Mouse (Mus musculus): ENCODE results near the gene Hint1.

DNA sequence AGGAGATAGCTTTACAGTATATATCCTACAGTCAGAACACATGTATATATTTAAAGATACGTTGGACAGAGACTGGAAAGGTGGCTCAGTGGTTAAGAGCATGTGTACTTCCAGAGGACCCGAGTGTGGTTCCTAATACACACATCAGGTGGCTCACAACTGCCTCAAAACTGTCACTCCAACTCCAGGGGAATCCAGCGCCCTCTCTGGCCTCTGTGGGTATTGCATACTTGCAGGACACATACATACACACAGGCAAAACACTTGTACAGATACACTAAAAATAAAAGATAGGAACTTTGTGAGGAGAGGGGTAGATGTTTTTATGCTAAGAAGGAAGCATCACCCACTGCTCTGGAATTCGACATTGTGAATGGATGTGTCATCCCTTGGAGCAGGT lies 40.4 kb upstream of the Hint1 start:
- TF ChIP-seq POLR2A (IDR thresholded peaks at IDR 0.05; ENCODE audit: insufficient read depth, low read length) (no peak), CTCF (IDR thresholded peaks at IDR 0.05; ENCODE audit: low read depth, low read length) (no peak), EP300 (IDR thresholded peaks at IDR 0.05; ENCODE audit: insufficient read depth, low read depth, low read length) (no peak)

All from ES-Bruce4 (cell line).